Mouse (Mus musculus) thymus, adult 2 months (tissue): Measurements from ENCODE around the gene Mycbp2.

Source experiments
- CTCF ChIP-seq: fragments of 200-500 bp; IDR thresholded peaks from 2 replicates; pipeline ENCODE4 v1.5.1; 2012; ENCODE audit warnings: mild to moderate bottlenecking, control low read depth, low read length, moderate library complexity, borderline replicate concordance; ENCODE audit not compliant: control insufficient read depth, poor library complexity, insufficient read depth; ENCODE audit errors: extremely low read depth
- POLR2A ChIP-seq: fragments of 200-500 bp; IDR thresholded peaks from 2 replicates; pipeline ENCODE4 v1.6.1; 2012; ENCODE audit warnings: mild to moderate bottlenecking, low read length, control low read depth, moderate library complexity; ENCODE audit not compliant: control insufficient read depth, poor library complexity, insufficient read depth; ENCODE audit errors: extremely low read depth

- TF ChIP-seq CTCF (no peak), POLR2A (no peak)
Observed at GRCm38 (mm10) chr14:103345486-103345857, 1.1 kb downstream of the Mycbp2 start.
